Mouse (Mus musculus): ENCODE measurements around the gene Crmp1.

DNA sequence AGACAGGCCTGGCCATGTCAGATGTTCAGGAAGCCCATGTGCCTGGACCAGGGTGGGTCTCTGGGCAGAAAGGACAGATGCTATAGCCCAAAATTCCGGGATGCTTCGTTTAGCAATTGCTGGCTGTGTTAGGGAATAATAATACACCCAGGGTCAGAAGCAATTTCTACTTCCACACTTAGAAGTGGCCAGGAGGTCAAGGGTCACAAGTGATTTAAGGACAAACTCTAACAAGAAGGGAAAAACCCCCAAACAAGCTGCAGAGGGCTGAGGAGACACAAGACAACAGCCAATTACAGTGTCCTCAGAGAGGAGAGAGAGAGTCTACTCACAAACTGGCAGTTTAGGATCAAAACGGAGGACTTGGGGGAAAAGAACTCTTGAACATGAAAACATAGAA is 93.3 kb downstream of the Crmp1 start:
- TF ChIP-seq CTCF (IDR thresholded peaks at IDR 0.05) (no peak), EP300 (IDR thresholded peaks at IDR 0.05) (no peak)
